Mouse (Mus musculus): ENCODE data around the gene Enox1.

The Enox1 gene

DNA sequence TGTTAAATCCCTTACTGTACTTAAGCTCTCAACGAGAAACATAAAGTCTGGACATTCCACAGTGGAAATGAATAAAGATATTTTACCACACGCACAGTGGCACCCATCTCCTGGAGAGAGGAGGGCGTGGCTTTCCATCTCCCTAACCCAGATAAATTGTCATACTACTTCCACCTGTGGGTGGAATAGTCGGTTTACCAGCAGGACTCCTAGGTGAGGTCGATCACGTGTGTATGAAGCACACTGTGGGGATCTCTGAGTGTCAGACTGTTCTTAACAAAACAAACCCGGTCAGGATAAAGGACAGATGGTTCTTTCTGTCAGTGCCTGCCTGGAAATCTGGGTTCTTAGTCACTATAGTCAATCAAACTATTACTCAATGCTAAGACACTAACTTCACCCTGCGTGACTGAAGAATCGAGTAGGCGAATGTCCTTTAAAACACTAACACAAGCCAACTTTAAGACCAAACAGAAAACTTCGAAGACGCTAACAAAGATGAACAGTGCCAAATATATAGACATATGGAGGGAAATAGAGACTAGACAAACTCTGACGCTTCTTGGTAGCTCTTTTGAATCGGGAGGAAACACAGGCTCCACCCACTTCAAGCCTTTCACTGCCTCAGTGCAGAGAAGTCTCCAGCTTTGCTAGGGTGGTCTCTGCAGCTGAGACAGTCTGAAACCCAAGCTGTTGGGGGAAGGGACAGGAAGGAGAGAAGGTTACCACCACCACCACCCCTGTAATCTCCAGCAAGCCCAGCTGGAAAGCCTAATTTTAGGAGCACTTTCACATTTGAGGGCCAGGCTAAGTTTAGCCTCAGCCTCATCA, 423.8 kb downstream of the Enox1 start:
- DNase-seq = no peak

DNA sequence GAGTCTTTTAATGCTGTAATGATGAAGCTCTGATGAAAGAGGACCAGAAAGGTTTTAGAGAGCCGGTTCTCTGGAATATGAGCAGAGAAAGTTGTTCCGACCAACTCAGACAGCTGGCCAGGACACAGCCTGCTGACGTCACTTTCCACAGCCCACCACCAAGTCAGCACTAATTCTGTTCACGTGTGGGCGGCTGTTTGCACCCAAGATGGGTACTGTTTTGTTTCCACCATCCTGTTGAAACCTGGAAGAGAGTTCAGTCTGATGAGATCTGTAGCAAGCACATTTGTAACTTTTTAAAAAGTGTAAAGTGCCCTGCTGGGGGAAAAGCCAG, 424.3 kb downstream of the Enox1 start:
- DNase-seq = no peak

GRCm38 (mm10) chr14:77581616-77582015, 425.1 kb downstream of the Enox1 start:
- no peak for DNase-seq

DNA sequence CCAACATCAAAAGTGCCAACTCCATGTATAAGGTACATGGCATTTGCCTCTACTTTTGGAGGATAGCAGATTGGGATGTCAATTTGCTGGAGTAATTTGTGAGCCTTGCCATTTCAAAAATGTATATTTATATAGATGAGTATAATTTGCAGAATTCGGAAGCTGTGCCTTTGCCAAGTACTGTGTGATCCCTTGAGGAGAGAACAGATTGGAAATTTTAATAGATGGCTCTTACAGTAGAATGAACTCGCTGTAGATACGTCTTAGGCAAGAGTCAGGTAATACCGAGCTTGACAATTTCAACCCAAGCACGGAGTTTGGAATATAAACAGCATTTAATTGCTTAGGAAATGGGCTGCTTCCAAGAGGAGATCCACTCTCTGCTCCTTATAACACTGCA, 427.9 kb downstream of the Enox1 start:
- no peak for DNase-seq

DNA sequence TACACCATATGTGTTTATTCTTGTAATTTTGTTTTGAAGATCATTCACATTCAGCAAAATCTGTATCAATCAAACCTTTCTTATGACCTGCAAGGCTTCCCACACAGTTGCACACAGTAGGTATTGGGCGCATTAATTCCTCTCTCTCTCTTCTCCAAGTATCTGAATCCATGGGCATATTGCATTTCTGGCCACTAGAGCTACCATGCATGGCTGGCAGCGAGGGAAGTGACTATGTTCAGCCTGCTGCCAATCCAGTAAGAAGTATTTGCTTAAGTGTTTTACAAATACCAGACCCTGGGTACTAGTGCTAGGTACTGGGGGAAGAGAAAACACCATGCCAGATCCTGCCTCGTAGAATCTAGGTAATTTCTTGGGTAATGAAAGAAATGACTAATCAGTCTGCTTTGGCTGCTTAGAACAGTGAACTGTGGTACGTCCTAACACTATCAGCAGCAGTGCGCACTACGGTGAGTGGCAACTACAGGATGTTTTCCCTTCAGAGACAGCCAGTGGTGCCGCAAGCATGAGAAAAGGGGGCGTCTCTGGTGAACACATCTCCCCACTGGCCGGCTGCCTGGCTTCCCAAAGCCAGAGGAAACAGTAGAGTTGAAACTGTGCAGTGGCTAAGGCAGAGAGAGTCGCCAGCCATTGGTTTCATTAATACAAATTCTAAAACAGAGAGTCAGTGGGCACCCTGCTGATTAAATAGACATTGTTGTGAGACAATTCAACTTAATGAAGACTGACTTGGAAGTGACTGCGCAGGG, 428.7 kb downstream of the Enox1 start:
- no peak for DNase-seq

- no peak for DNase-seq
These were observed 429.5 kb downstream of the Enox1 start for GRCm38 (mm10) chr14:77586033-77586432.

- DNase-seq = no peak
These were observed 430.6 kb downstream of the Enox1 start for GRCm38 (mm10) chr14:77587182-77587581.

DNA sequence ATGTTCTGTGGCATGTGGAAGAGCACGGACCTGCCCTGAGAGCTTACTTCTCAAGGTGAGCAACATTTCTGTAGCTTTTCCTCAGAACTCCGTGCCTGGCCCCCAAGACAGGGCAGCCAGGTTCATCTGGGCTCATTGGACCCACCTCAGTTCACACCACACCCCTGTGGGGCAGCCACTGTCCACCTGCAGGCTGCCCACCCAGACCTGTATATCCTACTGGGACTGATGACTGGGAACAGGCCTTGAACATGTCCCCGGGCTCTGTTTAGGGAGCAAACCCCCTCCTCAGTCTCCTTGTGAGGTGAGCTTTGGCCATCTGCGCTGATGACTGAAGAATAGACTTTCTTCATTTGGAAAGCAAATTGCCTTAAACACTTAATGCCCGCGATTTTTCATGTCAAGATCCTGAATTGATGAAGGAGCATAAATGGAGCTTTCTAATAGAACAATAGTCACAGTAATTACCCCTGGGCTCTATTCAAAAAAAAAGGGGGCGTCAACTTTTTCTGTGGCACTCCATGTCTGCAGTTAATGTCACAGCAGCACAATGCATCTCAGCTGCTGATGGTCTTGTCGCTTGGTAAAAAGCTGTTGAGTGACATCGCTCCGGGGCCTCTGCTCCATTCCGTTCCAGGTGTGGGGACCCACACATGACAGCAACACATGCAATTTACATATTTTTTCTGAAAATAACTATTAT, 436.7 kb downstream of the Enox1 start:
- no peak for DNase-seq

- DNase-seq = no peak
These were observed 439.9 kb downstream of the Enox1 start for GRCm38 (mm10) chr14:77596216-77597175.

- DNase-seq = no peak
These were observed 442.6 kb downstream of the Enox1 start for GRCm38 (mm10) chr14:77599016-77599704.

DNA sequence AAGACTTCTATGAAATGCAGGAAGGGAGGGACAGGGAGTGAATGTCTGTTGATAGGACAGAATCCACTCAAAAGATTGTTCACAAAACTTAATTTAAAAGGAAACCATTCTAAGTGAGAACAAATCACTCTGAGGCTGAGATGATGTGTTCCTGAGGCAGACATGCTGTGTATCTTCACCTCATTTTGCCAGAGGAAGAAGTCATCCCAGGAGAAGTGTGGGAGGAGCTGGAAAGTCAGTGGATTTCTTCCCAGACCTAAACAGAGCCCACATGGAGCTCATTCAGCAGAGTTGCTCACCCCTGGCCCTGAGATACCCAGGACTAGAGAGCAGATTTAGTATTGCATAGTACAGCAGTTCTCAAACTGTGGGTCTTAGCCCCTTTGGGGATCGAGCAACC, 444.2 kb downstream of the Enox1 start:
- no peak for DNase-seq

- no peak for DNase-seq
These were observed 444.9 kb downstream of the Enox1 start for GRCm38 (mm10) chr14:77601446-77601845.

DNA sequence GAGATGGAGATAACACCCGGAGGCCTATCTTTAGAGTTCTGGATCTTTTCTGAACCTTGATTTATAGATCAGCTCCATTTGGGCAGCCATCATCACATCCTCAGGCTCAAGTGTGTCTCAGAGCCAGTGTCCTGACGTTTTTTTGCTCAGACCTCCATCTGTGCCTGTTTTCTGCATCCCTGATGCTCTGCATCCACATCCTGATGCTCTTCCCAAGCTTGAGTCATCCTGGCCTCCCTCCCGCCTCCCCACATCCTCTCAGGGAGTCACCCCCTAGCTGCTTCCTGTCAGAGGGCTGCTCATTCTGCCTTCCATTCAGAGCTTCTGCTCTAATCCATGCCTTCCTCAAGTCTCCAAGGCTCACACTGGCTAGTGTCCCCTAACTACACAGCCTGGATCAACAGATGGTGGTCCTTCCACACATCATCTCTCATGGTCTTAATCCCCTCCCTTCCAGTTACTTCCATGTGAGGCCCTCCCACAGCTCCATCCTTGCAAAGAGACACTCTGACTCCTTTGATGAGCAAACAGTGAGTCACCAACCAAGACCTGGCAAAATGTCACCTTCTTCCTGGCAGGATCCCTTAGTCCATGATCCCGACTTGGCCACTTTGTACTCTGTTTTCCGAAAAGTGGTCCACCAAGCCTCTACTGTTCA, 451.7 kb downstream of the Enox1 start:
- DNase-seq = peak; percentile 30

- no peak for DNase-seq
These were observed 458.6 kb downstream of the Enox1 start for GRCm38 (mm10) chr14:77615201-77615600.

DNA sequence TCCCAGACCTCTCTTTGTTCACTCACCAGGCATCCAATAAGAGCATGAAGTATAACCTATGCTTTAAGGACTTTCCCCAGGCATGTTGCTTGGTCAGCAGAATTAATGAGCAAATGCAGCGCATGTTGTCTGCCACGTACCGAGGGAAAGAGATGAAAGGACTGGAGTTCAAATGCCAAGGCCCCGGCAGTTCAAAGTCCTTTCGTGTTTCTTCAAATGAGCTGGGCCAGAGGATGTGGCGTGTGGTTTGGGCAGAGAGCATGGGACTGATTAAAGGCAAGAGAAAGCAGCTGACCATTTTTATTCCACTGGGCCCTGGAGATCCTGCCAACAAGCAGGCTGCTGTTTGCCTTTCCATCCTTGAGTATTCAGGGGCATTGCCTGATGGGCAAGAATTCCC, 460.7 kb downstream of the Enox1 start:
- no peak for DNase-seq

- DNase-seq = no peak
These were observed 461.7 kb downstream of the Enox1 start for GRCm38 (mm10) chr14:77618131-77618805.

- DNase-seq = no peak
These were observed 465.1 kb downstream of the Enox1 start for GRCm38 (mm10) chr14:77621473-77622264.

DNA sequence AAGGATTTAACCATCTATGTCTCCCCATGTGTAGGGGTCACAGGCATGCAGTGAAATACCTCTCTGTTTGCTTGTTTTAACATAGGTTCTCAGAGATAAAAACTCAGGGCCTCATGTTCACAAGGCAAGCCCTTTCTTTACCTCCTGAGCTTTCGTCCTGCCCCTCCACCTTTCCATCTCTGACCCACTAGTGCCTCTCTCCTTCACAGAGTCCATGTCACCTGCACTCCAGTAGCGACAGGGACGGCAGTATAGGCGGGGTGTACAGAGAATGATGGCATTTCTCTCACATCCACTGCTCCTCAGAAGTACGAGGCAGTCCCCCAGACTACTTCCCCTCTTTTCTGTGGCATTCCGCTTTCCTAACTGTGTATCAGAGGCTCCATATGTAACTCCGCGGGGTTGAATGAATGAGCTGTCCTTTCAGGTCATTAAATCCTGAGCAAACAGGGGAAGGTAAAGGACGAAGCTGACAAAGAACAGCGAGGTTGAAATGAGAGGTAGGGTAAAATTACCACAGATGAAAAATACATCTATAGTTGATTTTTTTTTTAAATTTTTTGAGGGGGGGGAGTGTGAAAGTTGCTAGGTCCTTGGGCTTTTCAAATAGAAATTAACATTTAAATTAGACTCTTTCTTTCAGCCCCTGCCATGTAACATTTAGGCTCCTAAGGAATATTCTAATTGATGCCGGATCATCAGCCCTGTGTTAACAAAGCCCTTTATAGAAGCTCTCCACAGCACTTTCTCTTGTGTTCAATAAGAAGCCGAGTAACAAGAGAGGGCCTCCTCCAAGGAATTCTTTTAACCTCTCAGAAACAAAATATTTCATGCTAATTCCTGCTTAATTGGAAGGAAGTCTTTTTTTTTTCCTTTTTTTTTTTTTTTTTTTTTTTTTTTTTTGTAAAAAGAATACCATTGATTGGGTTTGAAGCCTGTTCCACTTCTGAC, 470.3 kb downstream of the Enox1 start:
- no peak for DNase-seq
